Mouse (Mus musculus) forebrain, postnatal 0 days (tissue): ENCODE data around the gene Slc35a3. TPM values are rescaled to one million over a fixed set of nuclear protein-coding genes. Genes with fewer than 3 reads are reported as not detected.
A peak's percentile ranks its signal among the peaks of the same experiment; 100 is the strongest.

ENCODE experiments used
- ATAC-seq: fragments of 200-750 bp; cut with Nextera tagmentation; 2 replicates; pipeline ENCODE4 v1.8.0; 2017; ENCODE audit warnings: mild to moderate bottlenecking, moderate library complexity
- DNase-seq: peaks from one replicate; pipeline ENCODE4 v3.0.0-alpha.2; 2015
- H3K27ac ChIP-seq: fragments of 300-500 bp; sonication (generic); 2 replicates; pipeline ENCODE4 v1.5.1; 2014; ENCODE audit warnings: low read depth, mild to moderate bottlenecking, antibody characterized with exemption, low read length, moderate library complexity, mixed read lengths
- H3K27me3 ChIP-seq: fragments of 300-500 bp; sonication (generic); 2 replicates; pipeline ENCODE4 v1.6.1; 2014; ENCODE audit warnings: mild to moderate bottlenecking, low read length, mixed read lengths; ENCODE audit not compliant: insufficient read depth
- H3K36me3 ChIP-seq: fragments of 300-500 bp; sonication (generic); 2 replicates; pipeline ENCODE4 v1.6.1; 2014; ENCODE audit warnings: mild to moderate bottlenecking, moderate library complexity; ENCODE audit not compliant: insufficient read depth
- H3K4me1 ChIP-seq: fragments of 300-500 bp; sonication (generic); 2 replicates; pipeline ENCODE4 v1.6.1; 2014; ENCODE audit warnings: antibody characterized with exemption; ENCODE audit not compliant: insufficient read depth
- H3K4me2 ChIP-seq: fragments of 300-500 bp; sonication (generic); 2 replicates; pipeline ENCODE4 v1.6.1; 2014; ENCODE audit warnings: low read depth, mild to moderate bottlenecking, moderate library complexity
- H3K4me3 ChIP-seq: fragments of 300-500 bp; sonication (generic); 2 replicates; pipeline ENCODE4 v1.5.1; 2014; ENCODE audit warnings: low read depth, low read length, mixed read lengths
- H3K9ac ChIP-seq: fragments of 300-500 bp; sonication (generic); 2 replicates; pipeline ENCODE4 v1.6.1; 2014; ENCODE audit warnings: mild to moderate bottlenecking
- H3K9me3 ChIP-seq: fragments of 300-500 bp; sonication (generic); 2 replicates; pipeline ENCODE4 v1.6.1; 2016; ENCODE audit warnings: low read length
- CTCF ChIP-seq: sonication (generic); IDR thresholded peaks from 2 replicates; pipeline ENCODE4 v1.5.1; 2016; ENCODE audit warnings: antibody characterized with exemption, control low read depth, low read depth
- WGBS: fragments of 180-500 bp; shearing (Covaris S2); extraction: QIAGEN DNeasy Blood & Tissue Kit; methylation state at CpG from one replicate; pipeline ENCODE4 v1.1.7; 2014; 5-methylcytosine and 5-hydroxymethylcytosine counted together
- polyA plus RNA-seq: library from polyadenylated mRNA; unstranded; fragments of >200 nt; fragmentation: Nextera tagmentation; extraction: Ambion mirVana; gene quantifications from 2 replicates; pipeline ENCODE4 v1.2.1, GENCODE M21; 2015
- total RNA-seq: library from RNA; depleted of rRNA; stranded (reverse); fragments of >200 nt; gene quantifications from 2 replicates; pipeline ENCODE4 v1.2.3, GENCODE M21; 2014

Gene Slc35a3
- total and polyA plus RNA-seq, 2 experiments from 2014 or later, result 4.8 to 21.9 TPM

- no peak for DNase-seq
- no peak for TF ChIP-seq CTCF
- Histone ChIP-seq H3K4me2 (peak overlapping the region; percentile 90), H3K27me3 (no peaks in the 10 kb centered on the region), H3K4me1 (peaks cover 6% of the 10 kb centered on the region; the same call in 1 of the 2 replicates), H3K9me3 (no peaks in the 10 kb centered on the region), H3K9ac (peak overlapping the region; percentile 89; the same call in 1 of the 2 replicates), H3K27ac (no peak overlapping the region), H3K36me3 (no peaks in the 10 kb centered on the region), H3K4me3 (peak overlapping the region; percentile 98)
- no peak for ATAC-seq
- whole genome bisulfite sequencing, result 33% methylated on average over 5 of the region's 5 CpGs
Observed at GRCm38 (mm10) chr3:116713031-116713430, 400 bp upstream of the Slc35a3 start.

GRCm38 (mm10) chr3:116711624-116712435 lies 801 bp downstream of the Slc35a3 start:
- under 1% methylated on average over 71 of the region's 85 CpGs for WGBS
- peak; percentile 97 for ATAC-seq

GRCm38 (mm10) chr3:116710941-116711340 lies 1.7 kb downstream of the Slc35a3 start:
- Histone ChIP-seq H3K36me3 (no peaks in the 10 kb centered on the region), H3K9me3 (no peaks in the 10 kb centered on the region), H3K27me3 (no peaks in the 10 kb centered on the region), H3K9ac (no peak overlapping the region), H3K4me2 (peak overlapping the region; percentile 90), H3K27ac (no peak overlapping the region), H3K4me1 (peaks cover 6% of the 10 kb centered on the region; the same call in 1 of the 2 replicates), H3K4me3 (peak overlapping the region; percentile 98)
- DNase-seq, result no peak
- WGBS, result 61% methylated on average over 9 of the region's 9 CpGs
- no peak for TF ChIP-seq CTCF
- ATAC-seq, result no peak

More at GRCm38 (mm10) chr3:116711624-116712435, 801 bp downstream of the Slc35a3 start:
- H3K4me1 ChIP-seq, result peaks cover 6% of the 10 kb centered on the region; the same call in 1 of the 2 replicates
- H3K36me3 ChIP-seq, result no peaks in the 10 kb centered on the region
- H3K4me3 ChIP-seq, result peak overlapping the region; percentile 98
- peak overlapping the region; percentile 89 for H3K9ac ChIP-seq
- no peaks in the 10 kb centered on the region for H3K9me3 ChIP-seq
- no peak for TF ChIP-seq CTCF
- H3K27me3 ChIP-seq, result no peaks in the 10 kb centered on the region
- peak overlapping the region; percentile 40 for H3K27ac ChIP-seq
- peak overlapping the region; percentile 90 for H3K4me2 ChIP-seq
- DNase-seq, result peak; percentile 77

- no peak for ATAC-seq
- no peaks in the 10 kb centered on the region for H3K9me3 ChIP-seq
Observed at GRCm38 (mm10) chr3:116705637-116706204, 6.9 kb downstream of the Slc35a3 start.

GRCm38 (mm10) chr3:116703835-116704234 lies 8.8 kb downstream of the Slc35a3 start:
- TF ChIP-seq CTCF, result no peak
- no peak for DNase-seq
- Histone ChIP-seq H3K27me3 (no peaks in the 10 kb centered on the region), H3K9me3 (no peaks in the 10 kb centered on the region), H3K27ac (no peak overlapping the region), H3K9ac (no peak overlapping the region), H3K4me1 (no peaks in the 10 kb centered on the region), H3K36me3 (no peaks in the 10 kb centered on the region), H3K4me3 (no peak overlapping the region), H3K4me2 (no peak overlapping the region)
- 96% methylated on average over 5 of the region's 5 CpGs for WGBS
- ATAC-seq, result no peak

More at GRCm38 (mm10) chr3:116705637-116706204, 6.9 kb downstream of the Slc35a3 start:
- no peaks in the 10 kb centered on the region for H3K27me3 ChIP-seq
- H3K36me3 ChIP-seq, result no peaks in the 10 kb centered on the region
- 89% methylated on average over 1 of the region's 1 CpGs for WGBS
- H3K4me1 ChIP-seq, result peaks cover under 1% of the 10 kb centered on the region; the same call in 1 of the 2 replicates
- no peak overlapping the region for H3K4me2 ChIP-seq
- no peak for DNase-seq
- H3K27ac ChIP-seq, result no peak overlapping the region
- H3K9ac ChIP-seq, result no peak overlapping the region
- H3K4me3 ChIP-seq, result no peak overlapping the region
- no peak for TF ChIP-seq CTCF

- Histone ChIP-seq H3K4me3 (no peak overlapping the region), H3K4me2 (no peak overlapping the region), H3K4me1 (no peaks in the 10 kb centered on the region), H3K9ac (no peak overlapping the region), H3K27me3 (no peaks in the 10 kb centered on the region), H3K9me3 (no peaks in the 10 kb centered on the region), H3K27ac (no peak overlapping the region), H3K36me3 (no peaks in the 10 kb centered on the region)
- 97% methylated on average over 1 of the region's 1 CpGs for WGBS
- DNase-seq (no peak), ATAC-seq (no peak)
- TF ChIP-seq CTCF, result no peak
Observed at GRCm38 (mm10) chr3:116702647-116703272, 9.9 kb downstream of the Slc35a3 start.
